Mouse (Mus musculus) spleen, adult 2 months (tissue): ENCODE measurements around the gene Itga11. TPM values are rescaled to one million over a fixed set of nuclear protein-coding genes. Genes with fewer than 3 reads are reported as not detected.
"Not testable (repeated sequence)": the region's sequence is repeated elsewhere in the genome, so short reads cannot be mapped to it uniquely, and the experiment has no call there.

Source experiments
- DNase-seq, 2 experiments: peaks; one replicate each; pipeline versions ENCODE4 v3.0.0 to v3.0.0-alpha.2; 2012 to 2021; ENCODE audit warnings: low spot score in 2 of 2, low read depth in 1 of 2
- H3K27ac ChIP-seq: fragments of 200-500 bp; 2 replicates; pipeline ENCODE4 v1.5.1; 2012; ENCODE audit warnings: low read length, inconsistent platforms; ENCODE audit not compliant: insufficient read depth
- H3K27me3 ChIP-seq: fragments of 200-500 bp; 2 replicates; pipeline ENCODE4 v1.6.1; 2012; ENCODE audit warnings: mild to moderate bottlenecking, moderate library complexity, low read length, inconsistent platforms; ENCODE audit not compliant: control insufficient read depth, insufficient read depth
- H3K36me3 ChIP-seq: fragments of 200-500 bp; 2 replicates; pipeline ENCODE4 v1.6.1; 2012; ENCODE audit warnings: mild to moderate bottlenecking, low read length, inconsistent platforms; ENCODE audit not compliant: control insufficient read depth, insufficient read depth
- H3K4me1 ChIP-seq: fragments of 200-500 bp; 2 replicates; pipeline ENCODE4 v1.6.1; 2011; ENCODE audit warnings: inconsistent platforms; ENCODE audit not compliant: control insufficient read depth, insufficient read depth, insufficient read length
- H3K4me3 ChIP-seq: fragments of 200-500 bp; 2 replicates; pipeline ENCODE4 v1.5.1; 2011; ENCODE audit warnings: mild to moderate bottlenecking, inconsistent platforms; ENCODE audit not compliant: insufficient read depth, insufficient read length; ENCODE audit errors: extremely low read depth
- CTCF ChIP-seq: fragments of 200-500 bp; IDR thresholded peaks from 2 replicates; pipeline ENCODE4 v1.5.1; 2011; ENCODE audit warnings: mild to moderate bottlenecking, inconsistent platforms; ENCODE audit not compliant: insufficient read depth, insufficient read length, insufficient replicate concordance; ENCODE audit errors: extremely low read depth
- POLR2A ChIP-seq: fragments of 200-500 bp; IDR thresholded peaks from 2 replicates; pipeline ENCODE4 v1.6.1; 2011; ENCODE audit warnings: low read depth, low read length, inconsistent platforms
- WGBS: fragments of 180-500 bp; shearing (Covaris S2); methylation state at CpG from one replicate; pipeline ENCODE4 v1.1.7; 2018; 5-methylcytosine and 5-hydroxymethylcytosine counted together
- polyA plus RNA-seq: library from polyadenylated mRNA; depleted of rRNA; stranded (reverse); fragments of >200 nt; gene quantifications from 2 replicates; pipeline ENCODE4 v1.2.3, GENCODE M21; 2012

The Itga11 gene
- polyA plus RNA-seq, 1 experiment = 2.0 TPM

GRCm38 (mm10) chr9:62645716-62646400, 31.8 kb upstream of the Itga11 start:
- Histone ChIP-seq H3K36me3 (no peaks in the 10 kb centered on the region), H3K27ac (no peak overlapping the region), H3K27me3 (no peaks in the 10 kb centered on the region), H3K4me3 (no peak overlapping the region), H3K4me1 (no peaks in the 10 kb centered on the region)
- WGBS = 86% methylated on average over 6 of the region's 6 CpGs
- no peak for DNase-seq
- TF ChIP-seq CTCF = no peak
- TF ChIP-seq POLR2A = no peak

GRCm38 (mm10) chr9:62646721-62647183, 30.9 kb upstream of the Itga11 start:
- no peaks in the 10 kb centered on the region for H3K36me3 ChIP-seq
- no peak for TF ChIP-seq CTCF
- H3K27ac ChIP-seq = no peak overlapping the region
- no peak overlapping the region for H3K4me3 ChIP-seq
- H3K27me3 ChIP-seq = no peaks in the 10 kb centered on the region
- WGBS = 76% methylated on average over 7 of the region's 7 CpGs
- H3K4me1 ChIP-seq = no peaks in the 10 kb centered on the region
- DNase-seq = no peak

DNA sequence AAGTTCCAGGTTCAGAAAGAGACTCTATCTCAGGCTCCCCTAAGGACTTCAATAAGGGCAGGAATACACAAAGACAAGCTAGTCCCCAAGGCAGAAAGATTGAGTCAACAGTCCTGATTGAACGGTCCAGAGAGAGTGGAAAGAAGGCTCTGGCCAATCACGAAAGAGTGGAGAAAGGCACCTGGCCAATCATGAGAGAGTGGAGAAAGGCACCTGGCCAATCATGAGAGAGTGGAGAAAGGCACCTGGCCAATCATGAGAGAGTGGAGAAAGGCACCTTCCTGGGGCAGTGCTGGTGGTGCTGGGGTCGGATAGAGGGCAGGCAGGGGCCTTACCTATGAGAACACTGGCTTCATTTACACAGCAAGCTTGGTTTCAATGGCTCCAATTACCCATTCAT, 28.2 kb upstream of the Itga11 start:
- no peaks in the 10 kb centered on the region for H3K27me3 ChIP-seq
- H3K27ac ChIP-seq = no peak overlapping the region
- TF ChIP-seq CTCF (no peak), POLR2A (no peak)
- no peaks in the 10 kb centered on the region for H3K4me1 ChIP-seq
- H3K4me3 ChIP-seq = no peak overlapping the region
- H3K36me3 ChIP-seq = no peaks in the 10 kb centered on the region
- no peak for DNase-seq
- WGBS = 93% methylated on average over 3 of the region's 3 CpGs

- WGBS = 91% methylated on average over 6 of the region's 6 CpGs
- no peaks in the 10 kb centered on the region for H3K36me3 ChIP-seq
- no peak overlapping the region for H3K27ac ChIP-seq
- H3K27me3 ChIP-seq = no peaks in the 10 kb centered on the region
- no peak overlapping the region for H3K4me3 ChIP-seq
- no peak for DNase-seq
- H3K4me1 ChIP-seq = no peaks in the 10 kb centered on the region
- no peak for TF ChIP-seq POLR2A
- TF ChIP-seq CTCF = no peak
These were observed 26.9 kb upstream of the Itga11 start for GRCm38 (mm10) chr9:62650764-62651163.

DNA sequence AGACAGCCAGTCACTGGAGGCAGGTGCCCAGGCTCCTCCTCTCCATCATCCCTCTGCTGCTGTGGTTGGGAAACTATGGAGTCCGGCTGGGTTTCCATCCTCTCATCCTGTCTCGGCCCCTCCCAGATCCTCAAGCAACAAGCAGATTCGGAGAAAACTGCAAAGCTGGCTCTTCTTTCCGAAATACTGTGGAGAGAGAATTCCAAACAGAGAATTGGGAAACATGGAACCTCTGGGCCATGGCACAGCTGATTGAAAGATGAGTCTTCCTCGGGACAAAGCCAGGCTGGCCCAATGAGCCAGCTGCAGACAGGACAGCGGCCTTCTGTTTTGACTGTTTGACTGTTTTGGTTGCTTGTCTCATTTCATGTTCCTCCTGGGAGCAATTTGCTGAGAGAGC, 23.3 kb upstream of the Itga11 start:
- no peaks in the 10 kb centered on the region for H3K36me3 ChIP-seq
- DNase-seq = no peak
- no peak overlapping the region for H3K27ac ChIP-seq
- no peak overlapping the region for H3K4me3 ChIP-seq
- TF ChIP-seq POLR2A = no peak
- TF ChIP-seq CTCF = no peak
- 88% methylated on average over 6 of the region's 6 CpGs for WGBS
- H3K27me3 ChIP-seq = no peaks in the 10 kb centered on the region
- no peaks in the 10 kb centered on the region for H3K4me1 ChIP-seq

DNA sequence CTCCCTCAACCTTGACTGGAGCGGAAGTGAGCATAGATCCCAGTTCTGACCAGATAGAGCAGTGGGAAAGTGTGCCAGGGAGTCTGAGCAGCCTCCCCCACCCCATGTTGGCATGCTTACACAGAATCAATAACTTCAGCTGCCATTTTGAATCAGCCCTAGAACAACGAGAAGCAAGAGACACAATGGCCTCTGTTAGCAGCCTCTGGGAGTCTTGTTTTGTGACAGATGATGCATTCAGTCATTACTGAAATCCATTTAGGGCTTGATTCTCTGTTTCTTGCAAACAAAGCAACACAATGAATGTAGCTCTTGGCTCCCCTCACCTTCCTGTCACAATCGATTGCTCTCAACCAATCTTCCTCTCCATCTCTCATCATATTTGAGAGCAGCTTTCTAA, 19.6 kb upstream of the Itga11 start:
- WGBS = 89% methylated on average over 3 of the region's 3 CpGs
- H3K4me3 ChIP-seq = no peak overlapping the region
- H3K36me3 ChIP-seq = no peaks in the 10 kb centered on the region
- DNase-seq = no peak
- no peaks in the 10 kb centered on the region for H3K4me1 ChIP-seq
- no peak overlapping the region for H3K27ac ChIP-seq
- no peak for TF ChIP-seq CTCF
- no peak for TF ChIP-seq POLR2A
- no peaks in the 10 kb centered on the region for H3K27me3 ChIP-seq

GRCm38 (mm10) chr9:62659026-62659425, 18.6 kb upstream of the Itga11 start:
- no peak for DNase-seq
- H3K27ac ChIP-seq = no peak overlapping the region
- 82% methylated on average over 4 of the region's 4 CpGs for WGBS
- no peaks in the 10 kb centered on the region for H3K36me3 ChIP-seq
- TF ChIP-seq CTCF = no peak
- TF ChIP-seq POLR2A = no peak
- no peaks in the 10 kb centered on the region for H3K27me3 ChIP-seq
- no peaks in the 10 kb centered on the region for H3K4me1 ChIP-seq
- no peak overlapping the region for H3K4me3 ChIP-seq

GRCm38 (mm10) chr9:62660971-62661370, 16.7 kb upstream of the Itga11 start:
- H3K27me3 ChIP-seq, H3K4me1 ChIP-seq, H3K27ac ChIP-seq, H3K36me3 ChIP-seq, DNase-seq, H3K4me3 ChIP-seq: not testable (repeated sequence)
- WGBS = 93% methylated on average over 9 of the region's 9 CpGs
